Mouse (Mus musculus) spleen, postnatal 14 days (tissue): Measurements from ENCODE around the gene Timm9.
"Not testable (repeated sequence)": the region's sequence is repeated elsewhere in the genome, so short reads cannot be mapped to it uniquely, and the experiment has no call there.

ENCODE experiments used
- DNase-seq, 2 experiments: peaks; one replicate each; pipeline ENCODE4 v3.0.0; 2021 to 2022; ENCODE audit warnings: low spot score in 2 of 2

Gene Timm9

DNA sequence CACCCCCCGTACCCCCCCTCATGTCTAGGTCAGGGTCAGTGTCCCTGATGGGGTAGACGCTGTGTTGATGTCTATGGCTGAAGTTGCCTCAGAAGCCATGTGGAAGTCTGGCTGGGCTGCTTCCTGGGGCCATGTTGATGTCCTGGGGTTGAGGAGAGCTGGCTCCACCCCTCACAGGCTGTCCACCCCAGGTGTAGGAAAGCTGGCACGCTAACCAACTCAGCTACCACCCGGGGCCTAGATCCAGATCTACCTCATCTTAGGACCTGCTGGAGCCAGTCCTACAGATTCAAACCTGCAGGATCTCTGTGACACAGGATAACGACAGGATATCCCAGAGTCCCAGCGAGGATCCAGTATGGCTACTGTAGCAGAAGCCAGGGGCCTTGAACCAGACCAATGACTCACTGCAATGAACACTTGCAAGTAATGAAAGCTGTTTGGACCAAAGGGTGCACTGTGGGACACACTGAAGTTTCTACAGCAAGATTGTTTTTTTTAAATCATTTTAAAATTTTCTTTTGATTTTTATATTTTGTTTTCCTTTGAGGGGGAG lies 29.2 kb downstream of the Timm9 start:
- no peak for DNase-seq

- not testable (repeated sequence) for DNase-seq
Measured at GRCm38 (mm10) chr12:71104275-71104674, 32.2 kb downstream of the Timm9 start.

DNA sequence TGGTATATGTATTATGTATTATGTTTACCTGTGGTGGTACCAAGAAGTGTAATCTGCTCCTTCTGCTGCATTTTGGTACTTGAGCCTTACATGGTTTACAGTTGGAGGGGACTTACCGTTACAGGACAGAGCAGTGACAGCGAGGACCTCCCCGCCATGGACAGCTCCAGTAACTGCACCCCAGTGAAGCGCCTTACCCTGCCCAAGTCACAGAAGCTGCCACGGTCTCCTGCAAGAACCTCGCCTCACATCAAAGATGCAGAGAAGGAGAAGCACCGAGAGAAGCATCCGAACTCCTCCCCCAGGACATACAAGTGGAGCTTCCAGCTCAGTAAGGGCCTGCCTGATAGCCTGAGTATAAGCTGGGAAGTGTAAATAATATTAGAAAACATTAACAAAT lies 50.2 kb downstream of the Timm9 start:
- DNase-seq = no peak
